Mouse (Mus musculus) thymus, postnatal 4 days (tissue): ENCODE measurements around the gene Fam69a.
A peak's percentile ranks its signal among the peaks of the same experiment; 100 is the strongest.

Experiments used
- DNase-seq: peaks from one replicate; pipeline ENCODE4 v3.0.0; 2021

Gene Fam69a

DNA sequence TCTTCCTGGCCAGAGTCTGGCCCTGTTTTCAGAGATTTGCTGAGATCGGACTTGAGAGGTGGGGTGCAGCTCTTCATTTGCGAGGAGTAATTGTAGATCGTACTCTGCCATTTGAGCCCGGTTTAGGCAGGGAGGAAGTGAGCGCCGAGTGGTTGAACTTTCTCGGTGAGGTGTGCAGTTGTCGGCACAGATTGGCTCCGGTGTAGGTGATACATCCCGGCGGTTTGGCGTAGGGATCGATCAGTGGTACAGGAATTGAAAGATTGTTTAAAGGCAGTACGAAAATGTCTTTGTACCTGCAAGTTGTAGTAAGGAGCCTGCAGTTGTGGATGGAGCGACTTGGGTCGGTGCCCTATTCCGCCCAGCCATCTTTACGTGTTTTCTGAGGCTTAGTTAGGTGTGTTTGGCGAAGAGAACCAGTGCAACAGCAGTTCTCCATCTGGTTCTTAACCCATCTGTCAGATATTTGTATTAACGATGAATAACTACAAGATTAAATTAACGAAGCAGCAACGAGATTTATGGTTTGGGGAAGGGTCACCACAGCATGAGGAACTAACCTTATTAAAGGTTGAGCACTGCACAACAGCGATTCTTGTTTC lies 85.8 kb downstream of the Fam69a start:
- DNase-seq = no peak

DNA sequence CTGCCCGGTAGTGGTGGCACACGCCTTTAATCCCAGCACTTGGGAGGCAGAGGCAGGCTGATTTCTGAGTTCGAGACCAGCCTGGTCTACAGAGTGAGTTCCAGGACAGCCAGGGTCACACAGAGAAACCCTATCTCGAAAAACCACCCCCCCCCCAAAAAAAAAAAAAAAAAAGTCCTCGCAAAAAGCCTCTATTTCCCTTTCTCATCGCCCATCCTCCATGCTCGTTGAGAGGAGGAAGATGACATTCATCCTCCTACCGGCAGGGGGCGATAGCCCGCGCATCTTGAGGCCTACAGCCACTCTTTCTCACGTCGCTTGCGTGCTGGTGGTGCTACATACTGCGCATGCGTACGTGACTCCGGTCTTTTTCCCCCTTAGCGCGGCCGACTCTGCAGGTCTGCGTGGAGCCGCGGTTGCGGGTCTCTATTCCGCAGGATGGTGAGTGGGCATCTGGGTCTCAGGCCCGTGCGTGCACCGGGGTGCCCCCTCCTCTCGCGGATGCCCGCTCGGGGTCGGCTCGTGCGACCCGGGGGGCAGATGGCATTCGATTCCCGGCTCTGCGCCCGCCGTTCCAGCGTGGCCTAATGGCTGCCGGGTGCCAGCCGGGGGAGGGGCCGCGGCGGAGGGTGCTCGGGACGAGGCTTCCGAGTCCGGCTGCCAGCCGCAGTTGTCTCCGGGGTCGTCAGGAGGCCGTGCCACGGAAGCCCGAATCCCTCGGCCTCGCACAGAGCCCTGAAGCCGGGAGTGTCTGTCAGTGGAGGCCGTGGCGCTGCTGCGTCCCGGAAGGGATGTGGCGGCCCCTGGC lies 86.5 kb downstream of the Fam69a start, which contains the start of gene Rpl5:
Gene Rpl5, plus strand, starts transcription at position 297 of the 808 bp plus-strand sequence.
- peak; percentile 97 for DNase-seq

DNA sequence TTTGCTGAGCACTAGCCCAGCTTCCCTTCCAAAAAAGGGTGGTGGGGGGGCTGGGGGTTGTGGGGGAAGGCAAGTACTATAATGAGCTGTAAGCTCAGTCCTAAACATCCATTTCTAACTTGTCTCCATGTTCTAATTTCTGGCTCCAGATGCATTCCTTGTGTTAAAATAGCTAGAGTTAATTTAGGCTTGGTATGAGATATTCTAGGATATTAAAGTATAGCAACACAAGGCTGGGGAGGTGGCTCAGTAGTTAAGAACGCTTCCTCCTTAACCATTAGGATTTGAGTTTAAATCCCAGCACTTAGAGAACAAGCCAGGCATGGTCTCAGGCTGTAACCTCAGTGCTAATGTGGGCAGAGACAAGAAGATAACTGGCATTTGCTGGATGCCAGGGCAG lies 90.6 kb downstream of the Fam69a start:
- DNase-seq = no peak

DNA sequence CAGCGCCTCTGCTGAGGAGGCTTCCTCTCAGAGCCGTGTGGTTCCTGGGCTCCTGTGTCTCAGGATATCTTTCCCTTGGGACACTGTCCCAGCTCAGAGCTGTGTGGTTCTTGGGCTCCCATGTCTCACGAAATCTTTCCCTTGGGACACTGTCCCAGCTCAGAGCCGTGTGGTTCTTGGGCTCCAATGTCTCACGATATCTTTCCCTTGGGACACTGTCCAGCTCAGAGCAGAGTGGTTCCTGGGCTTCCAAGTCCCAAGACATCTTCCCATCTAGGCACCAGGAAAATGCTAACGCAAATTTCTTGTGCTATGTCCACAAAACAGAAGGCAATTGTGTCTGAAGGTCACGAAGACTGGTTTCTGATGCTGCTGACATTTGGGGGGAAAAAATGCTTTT lies 92.2 kb downstream of the Fam69a start:
- no peak for DNase-seq

DNA sequence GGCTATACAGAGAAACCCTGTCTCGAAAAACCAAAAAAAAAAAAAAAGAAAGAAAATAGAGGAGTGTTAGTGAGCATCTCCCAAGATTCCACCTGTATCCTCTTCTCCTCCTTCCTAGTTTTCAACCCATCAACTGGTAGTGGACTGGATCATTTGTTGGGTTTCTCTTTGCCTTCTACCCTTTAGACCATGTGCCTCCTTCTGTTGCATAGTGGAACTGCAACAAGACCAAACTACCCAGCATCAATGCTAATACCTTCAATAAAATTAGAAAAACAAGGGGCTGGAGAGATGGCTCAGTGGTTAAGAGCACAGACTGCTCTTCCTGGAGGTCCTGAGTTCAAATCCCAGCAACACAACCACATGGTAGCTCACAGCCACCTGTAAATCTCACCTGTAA lies 95.4 kb downstream of the Fam69a start:
- DNase-seq = peak; percentile 52

DNA sequence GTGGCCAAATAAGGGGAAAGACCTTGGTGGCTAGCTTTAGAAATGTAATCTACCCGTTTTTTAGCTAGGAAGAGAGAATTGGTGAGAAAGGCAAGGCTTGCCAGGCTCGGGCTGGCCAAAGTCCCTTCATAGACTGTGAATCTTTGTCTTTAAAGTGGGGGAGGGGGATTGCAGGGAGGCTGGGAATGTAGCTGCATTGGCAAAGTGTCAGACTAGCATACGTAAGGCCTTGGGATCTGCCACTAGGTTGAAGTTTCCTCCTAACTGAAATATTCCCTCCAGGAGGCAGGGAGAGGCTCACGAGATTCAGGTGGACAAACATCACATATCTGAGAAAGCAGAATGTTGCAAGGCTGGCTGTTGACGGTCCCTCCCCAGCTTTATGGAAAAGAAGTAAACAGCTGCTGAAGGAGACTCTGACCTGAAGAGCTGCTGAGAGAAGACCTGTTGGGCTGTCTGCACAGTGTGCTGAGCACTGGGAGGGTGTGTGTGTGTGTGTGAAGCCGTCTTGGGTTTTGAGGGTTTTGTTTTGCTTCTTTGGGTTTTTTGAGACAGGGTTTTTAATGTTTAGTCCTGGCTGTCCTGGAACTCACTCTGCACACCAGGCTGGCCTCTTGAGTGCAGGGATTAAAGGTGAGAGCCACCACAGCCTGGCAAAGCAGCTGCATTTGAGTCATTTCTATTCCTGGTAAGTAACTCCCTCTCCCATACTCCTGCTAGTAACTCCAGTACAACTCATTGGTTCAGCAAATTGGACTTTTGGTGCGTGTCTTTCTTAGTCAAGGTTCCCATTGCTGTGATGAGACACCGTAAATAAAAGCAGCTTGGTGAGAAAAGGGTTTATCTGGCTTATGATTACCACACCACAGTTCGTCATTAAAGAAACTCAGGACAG lies 96.6 kb downstream of the Fam69a start:
- DNase-seq = no peak

DNA sequence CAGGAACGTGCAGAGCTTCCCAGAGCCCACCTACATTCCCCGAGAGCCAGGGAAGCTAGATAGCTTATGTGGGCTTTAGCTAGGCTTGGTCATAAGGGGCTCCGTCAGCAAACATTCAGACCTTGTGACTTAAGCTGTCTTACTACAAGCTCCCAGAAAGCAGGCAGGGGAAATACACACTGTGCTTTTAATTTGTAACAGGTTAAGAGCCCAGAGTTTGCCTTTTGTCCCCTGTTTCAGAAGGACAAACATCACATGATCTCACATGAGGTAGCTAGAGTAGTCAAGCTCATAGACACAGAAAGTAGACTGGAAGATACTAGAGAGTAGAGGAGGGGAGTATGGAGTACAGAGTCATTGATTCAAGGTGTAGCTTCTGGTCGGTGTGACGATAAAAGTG lies 106.2 kb downstream of the Fam69a start:
- DNase-seq = no peak

DNA sequence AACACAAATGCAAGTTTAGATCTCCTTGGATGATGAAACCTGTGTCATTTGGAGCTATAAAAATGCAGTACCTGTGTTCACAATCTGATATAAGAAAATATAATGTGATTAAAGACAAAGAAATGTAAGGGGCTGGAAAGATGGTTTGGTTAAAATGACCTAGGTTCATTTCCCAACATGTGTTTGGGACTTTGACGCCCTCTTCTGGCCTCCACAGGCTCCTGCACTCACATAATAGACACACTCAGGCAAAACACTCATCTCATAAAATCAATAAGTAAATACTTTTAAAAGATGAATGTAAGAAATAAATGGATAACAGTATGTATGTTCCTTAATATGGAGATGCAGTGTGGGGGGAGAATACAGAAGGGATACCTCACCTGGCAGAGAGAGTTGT lies 109.8 kb downstream of the Fam69a start:
- DNase-seq = no peak

DNA sequence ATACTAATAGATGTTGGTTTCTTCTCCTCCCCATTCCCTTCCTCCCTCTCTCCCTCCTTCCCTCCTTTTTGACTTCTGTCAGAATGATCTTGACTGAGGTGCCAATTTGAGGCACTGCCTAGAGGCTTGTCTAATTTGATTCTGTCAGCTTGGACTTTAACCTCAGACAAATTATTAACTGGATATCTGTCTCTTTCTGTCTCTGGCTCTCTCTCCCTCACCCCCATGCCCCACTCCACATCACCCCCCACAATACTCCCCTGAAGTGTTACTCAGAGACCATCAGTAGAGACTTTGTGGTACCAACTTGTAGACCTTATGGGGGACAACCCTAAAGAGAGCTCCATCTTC lies 111.6 kb downstream of the Fam69a start:
- DNase-seq = no peak

DNA sequence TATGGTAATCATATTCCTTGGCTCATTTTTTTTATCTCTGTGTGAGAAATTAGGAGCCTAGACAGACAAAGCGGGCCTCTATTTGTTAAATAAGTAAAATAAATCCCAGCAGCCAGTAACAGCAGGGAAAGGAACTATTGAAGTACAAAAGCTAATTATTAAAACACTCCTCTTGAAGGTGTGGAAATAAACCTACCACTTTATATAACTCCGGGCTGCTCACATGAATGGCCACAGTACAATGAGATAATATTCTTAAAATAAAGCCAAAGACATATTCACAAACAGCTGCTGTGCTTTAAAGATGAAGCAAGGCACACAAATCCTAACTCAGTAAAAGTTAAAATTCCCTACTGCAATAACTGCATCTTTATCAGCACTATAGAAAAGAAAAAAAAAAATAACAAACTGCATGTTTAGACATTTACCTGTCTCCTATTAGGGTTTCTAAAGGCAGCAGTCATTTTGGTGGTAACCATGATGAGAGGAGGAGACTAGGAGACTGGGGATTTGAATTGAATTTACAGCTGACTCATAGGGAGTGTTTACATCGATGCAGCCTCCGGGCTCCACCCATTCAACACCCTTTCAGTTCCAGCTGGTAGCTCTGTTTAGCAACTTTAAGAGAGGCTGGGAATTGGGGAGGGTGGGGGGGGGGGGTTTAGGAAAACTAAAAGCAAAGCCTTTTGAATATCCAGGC lies 112.2 kb downstream of the Fam69a start, which contains the start of gene Evi5:
Gene Evi5, minus strand, starts transcription at position 547 of the 700 bp plus-strand sequence.
- no peak for DNase-seq

DNA sequence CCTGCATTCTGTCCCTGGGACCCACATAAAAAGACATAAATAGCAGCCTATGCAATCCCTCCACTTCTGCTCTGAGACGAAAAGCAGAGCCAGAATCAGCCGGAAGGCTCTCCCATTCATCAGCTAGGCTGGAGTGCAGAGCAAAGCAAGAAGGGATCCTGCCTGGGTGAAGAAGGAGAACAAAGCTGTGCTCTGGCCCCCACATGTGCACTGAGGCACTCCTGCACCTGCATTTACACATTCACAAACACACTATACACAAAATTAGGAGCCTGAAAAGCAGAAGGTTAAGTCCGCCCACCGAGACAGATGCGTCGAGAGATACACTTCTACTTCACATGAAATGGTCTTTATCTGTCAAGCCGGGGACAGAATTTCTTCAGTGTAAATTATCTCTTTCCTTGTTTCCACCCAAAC lies 113.0 kb downstream of the Fam69a start:
- no peak for DNase-seq

DNA sequence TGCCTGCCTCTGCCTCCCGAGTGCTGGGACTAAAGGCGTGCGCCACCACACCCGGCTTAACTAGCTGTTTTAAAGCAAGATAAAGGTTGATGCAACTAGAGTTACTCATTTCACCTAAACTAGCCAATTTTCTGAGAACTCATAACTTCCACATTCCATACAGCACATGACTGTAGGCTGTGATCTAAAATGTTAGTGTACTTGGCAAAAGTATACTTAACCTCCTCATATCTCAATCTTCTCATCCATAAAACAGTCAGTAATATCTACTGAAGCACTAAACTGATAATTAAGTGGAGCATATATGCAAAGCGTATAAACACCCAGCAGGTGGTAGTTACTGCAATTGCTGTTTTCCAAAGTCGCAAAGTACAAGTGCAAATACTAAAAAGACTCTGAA lies 113.6 kb downstream of the Fam69a start:
- DNase-seq = no peak

DNA sequence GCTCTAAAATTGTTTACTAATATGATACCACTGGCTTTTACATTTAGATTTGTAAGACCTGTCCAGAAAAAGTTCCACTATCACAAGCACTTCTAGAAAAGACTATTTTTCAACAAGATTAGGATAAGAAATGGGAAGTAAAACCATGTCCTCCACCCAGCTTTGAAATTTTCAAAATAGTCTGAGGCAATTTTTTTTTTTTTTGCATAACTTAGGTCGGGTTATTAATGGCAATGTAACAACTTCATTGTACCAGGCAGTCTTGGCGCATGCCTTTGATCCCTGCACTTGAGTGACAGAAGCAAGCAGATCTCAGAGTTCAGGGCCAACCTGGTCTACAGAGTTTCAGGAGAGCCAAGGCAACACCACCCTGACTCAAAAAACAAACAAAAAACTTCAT lies 117.2 kb downstream of the Fam69a start:
- DNase-seq = no peak

DNA sequence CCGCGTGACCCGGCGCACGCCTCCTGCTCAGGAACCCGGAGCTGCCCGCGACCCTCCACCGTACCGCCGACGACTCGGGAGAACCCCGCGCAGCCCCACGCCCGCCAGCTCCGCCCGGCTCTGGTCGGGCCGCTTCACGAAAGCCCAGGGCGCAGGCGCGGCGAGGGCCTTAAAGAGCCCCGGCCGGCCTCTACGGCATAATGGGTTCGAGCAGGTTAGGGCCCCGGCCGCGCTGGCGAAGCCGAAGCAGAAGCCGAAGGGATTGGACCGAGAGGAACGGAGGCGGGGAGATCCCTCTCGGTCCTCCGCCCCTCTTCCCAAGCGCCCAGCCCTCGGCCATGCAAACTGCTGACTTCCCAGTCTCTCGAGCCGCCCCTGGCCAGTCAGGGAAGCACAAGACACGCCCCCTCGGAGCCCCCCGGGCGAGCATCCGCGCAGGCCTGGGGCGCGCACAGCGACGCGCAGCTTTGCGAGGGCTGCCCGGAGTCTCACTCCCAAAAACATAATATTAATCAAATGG lies 117.9 kb downstream of the Fam69a start:
- peak; percentile 77 for DNase-seq

DNA sequence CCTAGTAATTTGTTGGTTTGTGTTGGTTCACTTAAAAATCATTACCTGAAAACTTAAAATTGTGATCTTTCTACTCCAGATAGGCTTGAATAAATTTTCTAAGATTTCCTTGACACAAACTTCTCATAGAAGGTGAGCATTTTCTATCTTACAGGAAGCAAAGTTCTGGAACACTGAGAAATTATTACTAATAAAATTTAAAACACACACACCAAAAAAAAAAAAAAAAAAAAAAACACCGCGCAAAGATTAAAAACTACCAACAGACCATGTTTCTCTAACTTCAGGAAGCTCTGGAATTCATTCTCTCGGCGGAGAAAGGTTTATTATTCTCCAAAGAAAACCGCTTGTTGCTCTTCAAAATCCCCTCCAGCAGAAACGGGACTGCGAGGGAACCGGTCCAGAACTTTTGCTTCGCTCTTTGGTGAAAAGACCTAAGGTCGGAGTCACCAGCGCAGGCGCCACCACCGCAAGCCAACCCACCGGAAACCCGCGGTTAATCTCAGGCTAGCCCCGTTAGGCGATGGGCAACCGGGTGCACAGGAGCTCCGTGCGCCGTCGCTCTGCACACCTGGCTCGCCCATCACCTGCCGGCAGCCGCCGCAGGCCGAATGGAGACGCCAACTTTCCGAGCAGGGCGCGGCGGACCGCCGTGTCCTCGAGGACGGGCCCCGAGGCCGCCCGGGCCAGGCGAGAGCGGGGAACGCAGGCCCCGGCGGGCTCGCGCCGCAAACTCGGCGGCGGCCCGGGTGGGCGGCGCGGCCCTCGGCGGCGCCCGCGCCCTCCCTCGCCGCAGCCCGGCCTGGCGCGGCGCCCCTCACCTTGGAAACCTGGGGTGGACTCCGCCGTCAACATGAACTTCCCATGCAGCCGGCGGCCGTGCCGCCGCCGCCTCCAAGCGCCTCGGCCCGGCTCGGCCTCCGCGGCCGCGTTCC lies 118.6 kb downstream of the Fam69a start:
- DNase-seq = peak; percentile 64

DNA sequence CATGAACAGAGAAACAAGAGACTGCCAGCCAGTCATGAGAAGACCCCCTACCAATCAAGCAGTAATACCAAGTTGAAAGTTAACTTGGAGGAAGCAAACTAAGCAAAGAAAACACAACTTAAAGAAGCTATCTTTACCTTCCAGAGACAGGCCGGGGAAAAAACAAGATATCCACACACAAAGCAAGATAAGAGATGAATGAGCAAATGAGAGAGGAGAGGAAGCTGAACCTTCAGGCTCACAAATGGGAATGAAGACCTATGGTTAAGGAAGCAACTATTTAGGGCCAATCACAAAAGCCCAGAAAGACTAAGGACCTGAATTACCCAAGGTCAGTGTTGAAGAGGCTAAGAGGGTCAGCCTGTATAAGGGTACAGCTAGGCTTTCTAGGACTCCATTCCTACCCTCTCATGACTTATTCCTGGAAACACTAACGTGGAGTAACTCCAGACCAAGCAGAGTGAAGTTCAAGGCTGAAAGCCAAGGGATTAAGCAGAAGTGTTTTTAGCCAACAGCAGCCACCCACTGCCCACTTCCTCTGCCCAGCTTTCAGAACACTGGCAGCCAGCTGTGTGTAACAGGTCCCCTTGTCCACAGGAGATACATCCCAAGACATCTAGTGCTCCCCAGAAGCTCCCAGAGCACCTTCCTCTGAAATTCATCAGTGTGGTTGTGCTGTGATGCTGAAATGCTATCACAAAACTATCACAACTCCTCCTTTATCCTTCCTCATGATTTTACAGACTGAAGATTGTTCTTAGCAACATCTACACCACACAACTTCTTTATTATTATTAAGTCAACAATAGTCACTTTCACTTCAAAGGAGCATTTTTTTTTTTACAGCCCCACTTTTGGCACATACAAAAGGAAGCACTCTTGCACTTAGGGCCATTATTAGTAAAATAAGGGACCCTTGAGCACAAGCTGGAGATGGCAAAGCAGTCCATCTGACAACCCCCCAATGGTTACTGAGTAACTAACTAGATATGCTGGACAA lies 120.5 kb downstream of the Fam69a start:
- DNase-seq = no peak

DNA sequence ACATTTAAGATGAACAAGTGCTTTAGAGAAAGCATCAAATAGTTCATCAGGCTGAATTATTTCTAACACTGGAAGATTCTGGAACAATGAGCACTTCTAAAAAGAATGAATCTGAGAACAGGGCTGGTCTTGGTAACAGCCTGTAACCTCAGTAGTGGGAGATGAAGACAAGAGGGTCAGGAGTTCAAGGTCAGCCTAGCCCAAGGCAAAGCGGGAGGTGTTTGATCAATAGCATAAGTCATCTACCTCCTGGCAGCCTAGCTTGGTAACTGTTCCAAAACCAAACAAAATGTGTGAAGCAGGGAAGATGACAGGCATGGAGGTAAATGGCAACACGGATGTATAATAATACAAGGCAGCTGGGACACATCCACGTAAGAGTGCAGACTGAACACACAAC lies 122.9 kb downstream of the Fam69a start:
- no peak for DNase-seq

DNA sequence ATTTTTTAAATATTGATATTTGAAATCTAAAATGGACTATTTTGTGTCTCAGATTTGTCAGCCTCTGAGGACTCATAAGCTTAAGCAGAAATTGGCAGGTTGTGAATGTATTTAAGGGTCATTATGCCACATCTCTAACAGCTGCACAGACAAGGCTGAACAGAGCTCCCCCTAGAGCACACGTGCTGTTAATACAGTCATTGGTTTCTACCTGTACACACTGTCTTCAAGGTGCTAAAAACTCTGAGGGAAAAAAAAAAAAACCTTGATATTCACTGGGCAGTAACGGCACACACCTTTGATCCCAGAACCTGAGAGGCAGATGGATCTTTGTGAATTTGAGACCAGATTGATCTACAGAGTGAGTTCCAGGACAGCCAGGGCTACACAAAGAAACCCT lies 127.9 kb downstream of the Fam69a start:
- DNase-seq = peak; percentile 34
